Mouse (Mus musculus) bone marrow, adult 2 months (tissue): ENCODE results near the gene Pcsk7.

Experiments used
- CTCF ChIP-seq: fragments of 200-500 bp; IDR thresholded peaks from 2 replicates; pipeline ENCODE4 v1.5.1; 2011; ENCODE audit warnings: low read length, control low read depth; ENCODE audit not compliant: control insufficient read depth, insufficient read depth
- POLR2A ChIP-seq: fragments of 200-500 bp; IDR thresholded peaks from 2 replicates; pipeline ENCODE4 v1.6.1; 2011; ENCODE audit warnings: low read depth, mild to moderate bottlenecking, control low read depth, low read length, borderline replicate concordance; ENCODE audit not compliant: control insufficient read depth

GRCm38 (mm10) chr9:45905811-45906237 is 473 bp upstream of the Pcsk7 start:
- TF ChIP-seq CTCF (no peak), POLR2A (no peak)
